Mouse (Mus musculus): ENCODE results near the gene Folr2. TPM values are rescaled to one million over a fixed set of nuclear protein-coding genes. Genes with fewer than 3 reads are reported as not detected.

The Folr2 gene
- polyA plus RNA-seq, 1 experiment from 2014 or later = not detected

DNA sequence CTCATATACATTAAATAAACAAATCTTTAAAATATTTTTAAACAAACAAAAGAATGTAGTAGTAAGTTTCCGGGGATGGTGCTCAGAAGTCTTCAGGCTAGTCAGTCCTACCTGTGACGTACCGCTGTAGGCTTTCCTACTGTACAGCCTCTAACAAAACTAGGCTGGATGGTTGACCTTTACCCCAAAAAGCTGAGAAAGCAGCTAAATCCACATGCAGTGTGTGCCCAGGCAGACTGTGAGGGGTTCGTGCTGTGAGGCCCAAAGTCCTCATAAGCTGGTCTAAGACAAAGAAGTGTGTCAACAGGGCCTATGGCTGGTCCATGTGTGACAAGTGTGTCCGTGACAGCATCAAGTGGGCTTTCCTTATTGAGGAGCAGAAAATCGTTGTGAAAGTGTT is 4.1 kb downstream of the Folr2 start:
- Histone ChIP-seq H3K4me2 (ENCODE audit: low read depth, low read length) (no peak overlapping the region), H3K36me3 (ENCODE audit: control insufficient read depth, insufficient read depth, low read length) (no peaks in the 10 kb centered on the region), H3K27ac (ENCODE audit: low read depth, low read length) (no peak overlapping the region), H3K4me1 (ENCODE audit: control insufficient read depth, insufficient read depth, low read length) (no peaks in the 10 kb centered on the region), H3K4me3 (ENCODE audit: low read depth, low read length) (no peak overlapping the region), H3K27me3 (ENCODE audit: control insufficient read depth, insufficient read depth, low read length) (no peaks in the 10 kb centered on the region), H3K9me3 (ENCODE audit: control insufficient read depth, low read length) (no peaks in the 10 kb centered on the region), H3K9ac (replicated peaks; ENCODE audit: low read depth, low read length) (no peak overlapping the region)
- 83% methylated on average over 6 of the region's 6 CpGs for WGBS
- ATAC-seq (ENCODE audit: low read depth) = no peak

DNA sequence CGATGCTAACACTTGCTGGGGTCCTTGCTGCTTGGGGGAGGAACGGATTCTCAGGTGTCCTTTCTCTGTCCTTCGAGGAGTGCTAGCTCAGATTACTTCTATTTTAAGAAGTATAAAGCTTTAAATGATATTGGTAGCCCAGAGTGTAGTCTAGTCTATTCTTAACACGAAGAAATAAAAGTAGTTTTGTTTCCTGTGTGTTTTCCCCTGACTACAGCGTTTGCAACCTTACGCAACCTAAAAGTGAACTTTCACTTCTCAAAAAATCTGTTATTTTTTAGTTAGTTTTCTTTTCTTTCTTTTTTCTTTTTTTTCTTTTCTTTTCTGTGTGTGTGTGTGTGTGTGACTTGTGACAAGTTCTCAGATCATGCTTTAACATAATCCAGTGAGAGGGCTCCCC is 5.3 kb downstream of the Folr2 start:
- Histone ChIP-seq H3K9ac (replicated peaks; ENCODE audit: low read depth, low read length) (no peak overlapping the region), H3K27me3 (ENCODE audit: control insufficient read depth, insufficient read depth, low read length) (no peaks in the 10 kb centered on the region), H3K27ac (ENCODE audit: low read depth, low read length) (no peak overlapping the region), H3K9me3 (ENCODE audit: control insufficient read depth, low read length) (no peaks in the 10 kb centered on the region), H3K4me1 (ENCODE audit: control insufficient read depth, insufficient read depth, low read length) (no peaks in the 10 kb centered on the region), H3K36me3 (ENCODE audit: control insufficient read depth, insufficient read depth, low read length) (no peaks in the 10 kb centered on the region), H3K4me2 (ENCODE audit: low read depth, low read length) (no peak overlapping the region), H3K4me3 (ENCODE audit: low read depth, low read length) (no peak overlapping the region)
- ATAC-seq (ENCODE audit: low read depth) = no peak
- WGBS = 85% methylated on average over 6 of the region's 6 CpGs

DNA sequence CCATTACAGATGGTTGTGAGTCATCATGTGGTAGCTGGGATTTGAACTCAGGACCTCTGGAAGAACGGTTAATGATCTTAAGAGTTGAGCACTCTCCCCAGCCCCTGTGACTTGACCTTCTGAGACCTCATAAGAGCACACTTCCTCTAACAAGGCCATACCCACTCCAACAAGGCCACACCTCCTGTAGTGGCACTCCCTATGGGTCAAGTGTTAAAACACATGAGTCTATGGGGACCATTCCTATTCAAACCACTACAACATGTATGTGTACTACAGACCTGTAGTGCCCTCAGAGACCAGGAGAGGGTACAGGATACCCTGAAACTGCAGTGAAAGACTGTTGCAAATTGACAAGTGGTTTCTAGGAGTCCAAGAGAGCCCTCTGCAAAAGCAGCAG is 9.1 kb downstream of the Folr2 start:
- Histone ChIP-seq H3K9ac (replicated peaks; ENCODE audit: low read depth, low read length) (no peak overlapping the region), H3K4me1 (ENCODE audit: control insufficient read depth, insufficient read depth, low read length) (no peaks in the 10 kb centered on the region), H3K4me2 (ENCODE audit: low read depth, low read length) (no peak overlapping the region), H3K27me3 (ENCODE audit: control insufficient read depth, insufficient read depth, low read length) (no peaks in the 10 kb centered on the region), H3K27ac (ENCODE audit: low read depth, low read length) (no peak overlapping the region), H3K4me3 (ENCODE audit: low read depth, low read length) (no peak overlapping the region), H3K36me3 (ENCODE audit: control insufficient read depth, insufficient read depth, low read length) (no peaks in the 10 kb centered on the region), H3K9me3 (ENCODE audit: control insufficient read depth, low read length) (no peaks in the 10 kb centered on the region)
- 93% methylated on average over 1 of the region's 1 CpGs for WGBS
- no peak for ATAC-seq (ENCODE audit: low read depth)

GRCm38 (mm10) chr7:101844186-101844585 is 12.8 kb downstream of the Folr2 start:
- Histone ChIP-seq H3K27ac (ENCODE audit: low read depth, low read length) (no peak overlapping the region), H3K4me3 (ENCODE audit: low read depth, low read length) (no peak overlapping the region), H3K27me3 (ENCODE audit: control insufficient read depth, insufficient read depth, low read length) (no peaks in the 10 kb centered on the region), H3K4me1 (ENCODE audit: control insufficient read depth, insufficient read depth, low read length) (no peaks in the 10 kb centered on the region), H3K9me3 (ENCODE audit: control insufficient read depth, low read length) (no peaks in the 10 kb centered on the region), H3K9ac (replicated peaks; ENCODE audit: low read depth, low read length) (no peak overlapping the region), H3K4me2 (ENCODE audit: low read depth, low read length) (no peak overlapping the region), H3K36me3 (ENCODE audit: control insufficient read depth, insufficient read depth, low read length) (no peaks in the 10 kb centered on the region)
- no peak for ATAC-seq (ENCODE audit: low read depth)
- WGBS = 79% methylated on average over 6 of the region's 6 CpGs

DNA sequence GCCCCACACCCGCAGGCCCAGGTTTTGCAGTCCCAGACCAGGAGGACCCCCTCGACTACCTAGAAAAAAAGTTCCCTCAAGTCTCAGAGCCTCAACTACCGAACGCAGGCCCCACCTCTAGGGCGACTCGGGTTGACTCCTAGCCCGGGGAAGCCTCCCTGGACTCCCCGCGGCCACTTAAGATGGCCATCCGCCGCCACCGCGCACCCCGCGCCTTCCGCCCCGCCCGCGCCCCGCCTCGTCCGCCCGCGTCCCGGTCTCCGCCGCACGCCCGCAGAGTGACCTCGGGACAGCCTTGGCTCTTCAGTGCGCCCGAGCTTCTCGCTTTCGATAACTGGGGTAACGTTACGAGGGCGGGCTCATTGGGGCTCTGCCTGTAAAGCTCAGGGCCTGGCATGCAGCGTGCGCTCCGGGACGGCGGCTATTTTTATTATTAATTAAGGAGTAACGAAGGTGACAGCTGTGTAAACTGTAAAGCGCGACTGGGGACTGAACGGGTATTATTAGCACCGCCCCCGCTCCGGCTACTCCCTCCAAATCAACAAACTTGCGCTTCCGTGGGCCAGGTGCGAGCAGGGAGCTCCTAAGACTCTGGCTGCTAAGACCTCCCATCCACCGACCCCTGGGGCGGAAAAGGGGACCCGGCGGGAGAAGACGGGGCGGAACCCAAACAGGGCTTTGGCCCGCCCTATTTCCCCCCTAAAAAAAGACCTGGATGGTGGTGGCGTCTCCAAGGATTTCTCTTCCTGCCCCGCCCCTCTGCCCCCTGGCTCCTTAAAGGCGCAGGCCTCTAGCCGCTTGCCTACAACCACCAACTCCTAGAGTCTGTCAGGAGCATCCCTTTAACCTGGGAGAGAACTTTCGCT is 19.2 kb downstream of the Folr2 start, which contains the start of gene Inppl1:
Inppl1 (minus strand) TSS at position 624 of the 866 bp plus-strand sequence.
- H3K27ac ChIP-seq (ENCODE audit: low read depth, low read length) = peak within 1 kb of the TSS; percentile 80
- H3K4me2 ChIP-seq (ENCODE audit: low read depth, low read length) = peak within 1 kb of the TSS; percentile 81
- no peaks in the 10 kb centered on the region for H3K9me3 ChIP-seq (ENCODE audit: control insufficient read depth, low read length)
- H3K4me1 ChIP-seq (ENCODE audit: control insufficient read depth, insufficient read depth, low read length) = peaks cover 21% of the 10 kb centered on the region
- under 1% methylated on average over 64 of the region's 64 CpGs for WGBS
- peaks cover 3% of the 10 kb centered on the region; the same call in 1 of the 2 replicates for H3K27me3 ChIP-seq (ENCODE audit: control insufficient read depth, insufficient read depth, low read length)
- no peaks in the 10 kb centered on the region for H3K36me3 ChIP-seq (ENCODE audit: control insufficient read depth, insufficient read depth, low read length)
- H3K4me3 ChIP-seq (ENCODE audit: low read depth, low read length) = peak within 1 kb of the TSS; percentile 63
- peak; percentile 79 for ATAC-seq (ENCODE audit: low read depth)
- H3K9ac ChIP-seq (replicated peaks; ENCODE audit: low read depth, low read length) = peak within 1 kb of the TSS; percentile 64

DNA sequence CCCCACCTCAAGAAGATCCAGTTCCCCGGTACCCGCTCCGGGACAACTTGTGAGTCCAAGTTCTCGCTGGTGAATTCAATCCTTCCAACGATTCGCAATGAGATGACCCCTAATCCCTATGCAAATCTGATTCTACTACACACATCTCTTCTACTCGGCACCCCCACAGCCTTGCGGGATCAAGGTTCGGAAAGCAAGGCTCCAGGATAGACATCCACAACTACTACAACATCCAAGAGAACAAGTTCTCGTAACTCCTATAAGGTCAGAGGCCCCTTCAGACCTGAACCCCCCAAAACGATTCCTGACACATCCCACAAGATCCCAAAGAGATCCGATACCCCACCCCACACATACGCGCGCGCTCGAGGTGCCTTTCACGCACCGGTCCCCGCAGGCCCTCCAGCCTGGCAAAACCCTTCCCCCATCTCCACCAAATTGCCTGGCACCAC is 19.8 kb downstream of the Folr2 start:
- peak overlapping the region; percentile 81 for H3K4me2 ChIP-seq (ENCODE audit: low read depth, low read length)
- peak overlapping the region; percentile 63 for H3K4me3 ChIP-seq (ENCODE audit: low read depth, low read length)
- peak; percentile 2; the same call in 1 of the 2 replicates for ATAC-seq (ENCODE audit: low read depth)
- peaks cover 21% of the 10 kb centered on the region for H3K4me1 ChIP-seq (ENCODE audit: control insufficient read depth, insufficient read depth, low read length)
- H3K36me3 ChIP-seq (ENCODE audit: control insufficient read depth, insufficient read depth, low read length) = no peaks in the 10 kb centered on the region
- peaks cover 3% of the 10 kb centered on the region; the same call in 1 of the 2 replicates for H3K27me3 ChIP-seq (ENCODE audit: control insufficient read depth, insufficient read depth, low read length)
- H3K9me3 ChIP-seq (ENCODE audit: control insufficient read depth, low read length) = no peaks in the 10 kb centered on the region
- H3K9ac ChIP-seq (replicated peaks; ENCODE audit: low read depth, low read length) = peak overlapping the region; percentile 64
- H3K27ac ChIP-seq (ENCODE audit: low read depth, low read length) = peak overlapping the region; percentile 80
- 0% methylated on average over 20 of the region's 20 CpGs for WGBS

- Histone ChIP-seq H3K9me3 (ENCODE audit: control insufficient read depth, low read length) (no peaks in the 10 kb centered on the region), H3K9ac (replicated peaks; ENCODE audit: low read depth, low read length) (peak overlapping the region; percentile 64), H3K4me3 (ENCODE audit: low read depth, low read length) (peak overlapping the region; percentile 63), H3K4me1 (ENCODE audit: control insufficient read depth, insufficient read depth, low read length) (peaks cover 21% of the 10 kb centered on the region), H3K36me3 (ENCODE audit: control insufficient read depth, insufficient read depth, low read length) (no peaks in the 10 kb centered on the region), H3K27me3 (ENCODE audit: control insufficient read depth, insufficient read depth, low read length) (peaks cover 3% of the 10 kb centered on the region; the same call in 1 of the 2 replicates), H3K27ac (ENCODE audit: low read depth, low read length) (peak overlapping the region; percentile 80), H3K4me2 (ENCODE audit: low read depth, low read length) (peak overlapping the region; percentile 81)
- WGBS = under 1% methylated on average over 58 of the region's 63 CpGs
- peak; percentile 57 for ATAC-seq (ENCODE audit: low read depth)
Observed at GRCm38 (mm10) chr7:101836271-101837153, 20.5 kb downstream of the Folr2 start.

GRCm38 (mm10) chr7:101835457-101836109 is 21.4 kb downstream of the Folr2 start:
- ATAC-seq (ENCODE audit: low read depth) = no peak
- Histone ChIP-seq H3K36me3 (ENCODE audit: control insufficient read depth, insufficient read depth, low read length) (no peaks in the 10 kb centered on the region), H3K27ac (ENCODE audit: low read depth, low read length) (no peak overlapping the region), H3K27me3 (ENCODE audit: control insufficient read depth, insufficient read depth, low read length) (peaks cover 3% of the 10 kb centered on the region; the same call in 1 of the 2 replicates), H3K9me3 (ENCODE audit: control insufficient read depth, low read length) (no peaks in the 10 kb centered on the region), H3K4me1 (ENCODE audit: control insufficient read depth, insufficient read depth, low read length) (peaks cover 21% of the 10 kb centered on the region), H3K4me2 (ENCODE audit: low read depth, low read length) (peak overlapping the region; percentile 81), H3K4me3 (ENCODE audit: low read depth, low read length) (peak overlapping the region; percentile 63; the same call in 1 of the 2 replicates), H3K9ac (replicated peaks; ENCODE audit: low read depth, low read length) (no peak overlapping the region)
- WGBS = 44% methylated on average over 5 of the region's 5 CpGs

Data from neural tube, embryonic 14.5 days (tissue).